Mouse (Mus musculus) ES-Bruce4 (cell line): ENCODE measurements at regions not wholly inside any gene's neighbourhood (a gene's known extent, or its start where the extent isn't known, plus 50 kb on each side); places are given as distances from the start of the nearest gene placed in this dataset.

Experiments
- CTCF ChIP-seq: IDR thresholded peaks from one replicate; pipeline ENCODE4 v1.8.1; 2011; ENCODE audit warnings: low read depth, low read length
- EP300 ChIP-seq: IDR thresholded peaks from 2 replicates; pipeline ENCODE4 v1.6.1; 2011; ENCODE audit warnings: low read depth, low read length; ENCODE audit not compliant: insufficient read depth
- POLR2A ChIP-seq: IDR thresholded peaks from one replicate; pipeline ENCODE4 v1.8.1; 2011; ENCODE audit warnings: low read length; ENCODE audit not compliant: insufficient read depth

DNA sequence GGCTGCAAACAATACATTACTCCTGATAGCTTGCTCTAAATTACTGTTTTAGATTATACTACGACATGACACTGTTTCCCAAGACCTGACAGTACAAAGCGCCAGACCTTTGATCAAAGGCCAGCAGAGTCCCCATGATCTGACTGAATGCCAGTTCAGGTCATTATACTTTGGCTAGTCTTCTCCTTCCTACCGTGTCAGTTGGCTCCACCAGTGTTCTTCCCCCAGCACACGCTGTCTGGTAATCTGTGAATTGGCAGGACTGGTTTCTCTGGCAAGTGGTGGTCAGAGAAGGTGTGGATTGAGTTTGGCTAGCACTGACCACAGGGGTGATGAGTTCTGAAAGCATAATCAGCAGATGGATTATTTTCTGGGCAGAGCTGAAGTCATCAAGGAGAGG, 93.1 kb upstream of the Barx2 start:
- TF ChIP-seq CTCF (no peak), EP300 (no peak), POLR2A (no peak)
